Mouse (Mus musculus) T-cell, adult 2 months (primary cell): ENCODE results near the gene Dusp2.
A peak's percentile ranks its signal among the peaks of the same experiment; 100 is the strongest.

Experiments
- DNase-seq: peaks from one replicate; pipeline ENCODE4 v3.0.0; 2022; ENCODE audit warnings: low spot score

The Dusp2 gene

GRCm38 (mm10) chr2:127323667-127324066 is 12.3 kb upstream of the Dusp2 start:
- no peak for DNase-seq

- DNase-seq, result peak; percentile 45
Measured at GRCm38 (mm10) chr2:127324456-127324855, 11.5 kb upstream of the Dusp2 start.

- DNase-seq, result no peak
Measured at GRCm38 (mm10) chr2:127328090-127328851, 7.7 kb upstream of the Dusp2 start.

GRCm38 (mm10) chr2:127332807-127333570 is 3.0 kb upstream of the Dusp2 start:
- peak; percentile 73 for DNase-seq

- DNase-seq, result peak; percentile 80
Measured at GRCm38 (mm10) chr2:127333945-127334603, 1.9 kb upstream of the Dusp2 start.

- peak; percentile 77 for DNase-seq
Measured at GRCm38 (mm10) chr2:127335078-127335541, 849 bp upstream of the Dusp2 start.

GRCm38 (mm10) chr2:127336497-127336832 is 506 bp downstream of the Dusp2 start:
- no peak for DNase-seq

GRCm38 (mm10) chr2:127336885-127337284 is 926 bp downstream of the Dusp2 start:
- DNase-seq, result no peak

GRCm38 (mm10) chr2:127337531-127337930 is 1.6 kb downstream of the Dusp2 start:
- DNase-seq, result peak; percentile 42

GRCm38 (mm10) chr2:127338012-127338411 is 2.1 kb downstream of the Dusp2 start:
- peak; percentile 62 for DNase-seq

GRCm38 (mm10) chr2:127338416-127338815 is 2.5 kb downstream of the Dusp2 start, which contains the start of gene Astl:
Gene Astl, plus strand, starts transcription at chr2:127338639.
- DNase-seq, result peak; percentile 32

GRCm38 (mm10) chr2:127338833-127339232 is 2.9 kb downstream of the Dusp2 start:
- peak; percentile 79 for DNase-seq

GRCm38 (mm10) chr2:127339262-127339661 is 3.3 kb downstream of the Dusp2 start:
- DNase-seq, result no peak

GRCm38 (mm10) chr2:127341159-127341558 is 5.2 kb downstream of the Dusp2 start:
- peak; percentile 70 for DNase-seq

GRCm38 (mm10) chr2:127346334-127346733 is 10.4 kb downstream of the Dusp2 start:
- DNase-seq, result no peak

- no peak for DNase-seq
Measured at GRCm38 (mm10) chr2:127347147-127347985, 11.4 kb downstream of the Dusp2 start.

GRCm38 (mm10) chr2:127353881-127354280 is 17.9 kb downstream of the Dusp2 start:
- no peak for DNase-seq

- DNase-seq, result peak; percentile 73
Measured at GRCm38 (mm10) chr2:127362459-127363281, 26.7 kb downstream of the Dusp2 start, which contains the start of gene Adra2b. Gene Adra2b, plus strand, starts transcription at chr2:127363208.

- DNase-seq, result no peak
Measured at GRCm38 (mm10) chr2:127363282-127363652, 27.3 kb downstream of the Dusp2 start.

GRCm38 (mm10) chr2:127363696-127364095 is 27.7 kb downstream of the Dusp2 start:
- no peak for DNase-seq

- no peak for DNase-seq
Measured at GRCm38 (mm10) chr2:127364452-127364851, 28.5 kb downstream of the Dusp2 start.
